Mouse (Mus musculus) spleen, adult 2 months (tissue): ENCODE results near the gene Ube4b.

Experiments used
- CTCF ChIP-seq: fragments of 200-500 bp; IDR thresholded peaks from 2 replicates; pipeline ENCODE4 v1.5.1; 2011; ENCODE audit warnings: mild to moderate bottlenecking, inconsistent platforms; ENCODE audit not compliant: insufficient read depth, insufficient read length, insufficient replicate concordance; ENCODE audit errors: extremely low read depth
- POLR2A ChIP-seq: fragments of 200-500 bp; IDR thresholded peaks from 2 replicates; pipeline ENCODE4 v1.6.1; 2011; ENCODE audit warnings: low read depth, low read length, inconsistent platforms

- TF ChIP-seq CTCF: no peak
- TF ChIP-seq POLR2A: no peak
Observed at GRCm38 (mm10) chr4:149425801-149426292, 702 bp downstream of the Ube4b start.
